Mouse (Mus musculus) retina, postnatal 1 day (tissue): ENCODE measurements around the gene Tph1.

Experiments
- DNase-seq: peaks from one replicate; pipeline ENCODE4 v3.0.0-alpha.2; 2012

Tph1 gene

GRCm38 (mm10) chr7:46648431-46649140 lies 23.8 kb downstream of the Tph1 start:
- DNase-seq: peak; percentile 11

DNA sequence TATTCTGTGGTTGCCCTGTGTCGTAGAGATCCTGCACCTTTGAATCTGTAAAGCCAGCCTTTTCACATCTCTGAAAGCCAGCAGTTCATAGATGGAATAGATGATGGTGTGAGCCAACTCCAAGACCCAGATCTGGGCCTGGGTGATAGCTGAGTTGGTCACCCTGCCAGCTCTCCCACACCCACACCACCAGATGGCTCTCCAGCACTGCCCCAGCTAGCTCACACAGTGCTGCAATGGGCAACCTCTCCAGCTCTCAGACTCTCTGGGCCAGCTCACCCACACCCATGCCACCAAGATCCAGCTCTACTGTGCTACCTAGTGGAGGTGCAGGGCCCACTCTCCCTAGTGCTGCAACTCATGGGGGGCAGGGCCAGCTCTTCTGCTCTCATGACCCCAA lies 29.2 kb downstream of the Tph1 start:
- DNase-seq: peak; percentile 13

- DNase-seq: no peak
Observed at GRCm38 (mm10) chr7:46640062-46640461, 32.3 kb downstream of the Tph1 start.

GRCm38 (mm10) chr7:46639692-46640031 lies 32.7 kb downstream of the Tph1 start, which contains the start of gene Sergef:
Gene Sergef (minus strand): TSS chr7:46639807.
- DNase-seq: peak; percentile 95

- no peak for DNase-seq
Observed at GRCm38 (mm10) chr7:46638889-46639691, 33.2 kb downstream of the Tph1 start.

GRCm38 (mm10) chr7:46628375-46628975 lies 43.9 kb downstream of the Tph1 start:
- DNase-seq: no peak

DNA sequence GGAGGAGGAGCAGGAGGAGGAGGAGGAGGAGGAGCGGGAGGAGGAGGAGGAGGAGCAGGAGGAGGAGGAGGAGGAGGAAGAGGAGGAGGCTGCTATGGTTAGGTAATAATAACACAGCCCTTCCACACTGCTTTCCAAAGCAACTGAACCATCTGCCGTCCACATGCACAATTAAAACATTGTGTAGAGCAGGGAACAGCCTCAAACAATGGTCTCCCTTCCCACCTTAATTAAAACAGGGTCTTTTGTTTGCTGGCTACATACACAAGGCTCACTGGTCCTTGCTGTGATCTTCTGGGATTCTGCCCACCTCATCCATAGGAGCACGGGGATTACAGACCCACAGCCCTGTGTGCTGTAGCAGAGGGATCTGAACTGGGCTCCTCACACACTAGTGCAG lies 48.4 kb downstream of the Tph1 start:
- peak; percentile 51 for DNase-seq

DNA sequence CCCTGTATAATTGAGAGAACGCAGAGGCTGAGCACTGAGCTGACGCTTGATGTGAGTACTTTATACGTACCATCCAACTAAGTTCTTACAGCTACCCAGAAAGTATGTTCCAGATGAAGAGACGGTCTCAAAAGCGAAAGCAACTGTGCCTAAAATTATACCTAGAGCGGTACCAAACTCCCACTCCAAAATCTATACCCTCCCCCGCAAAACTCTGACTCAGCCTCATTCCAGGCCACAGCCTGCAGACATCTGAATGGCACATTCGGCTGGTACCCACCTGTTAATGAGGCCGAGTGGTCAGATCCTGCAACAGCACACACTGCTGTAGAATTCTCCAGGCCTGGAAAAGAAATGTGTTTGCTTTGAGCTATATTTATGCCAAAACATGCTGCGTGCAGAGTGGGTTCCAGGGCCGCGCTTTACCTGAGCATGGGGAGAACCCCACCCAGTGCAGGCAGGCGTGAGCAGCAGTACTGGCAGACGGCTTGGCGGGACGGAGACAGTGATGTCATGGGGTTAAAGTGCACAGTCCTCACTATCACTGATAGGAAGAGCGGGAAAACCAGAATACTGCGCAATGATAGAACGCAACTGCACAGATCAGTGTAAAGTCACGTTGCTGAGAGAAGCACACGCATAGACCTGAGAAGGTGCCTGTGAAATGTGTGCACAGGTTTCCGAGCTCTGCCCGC lies 53.8 kb downstream of the Tph1 start:
- no peak for DNase-seq

- no peak for DNase-seq
Observed at GRCm38 (mm10) chr7:46616429-46617005, 55.8 kb downstream of the Tph1 start.

DNA sequence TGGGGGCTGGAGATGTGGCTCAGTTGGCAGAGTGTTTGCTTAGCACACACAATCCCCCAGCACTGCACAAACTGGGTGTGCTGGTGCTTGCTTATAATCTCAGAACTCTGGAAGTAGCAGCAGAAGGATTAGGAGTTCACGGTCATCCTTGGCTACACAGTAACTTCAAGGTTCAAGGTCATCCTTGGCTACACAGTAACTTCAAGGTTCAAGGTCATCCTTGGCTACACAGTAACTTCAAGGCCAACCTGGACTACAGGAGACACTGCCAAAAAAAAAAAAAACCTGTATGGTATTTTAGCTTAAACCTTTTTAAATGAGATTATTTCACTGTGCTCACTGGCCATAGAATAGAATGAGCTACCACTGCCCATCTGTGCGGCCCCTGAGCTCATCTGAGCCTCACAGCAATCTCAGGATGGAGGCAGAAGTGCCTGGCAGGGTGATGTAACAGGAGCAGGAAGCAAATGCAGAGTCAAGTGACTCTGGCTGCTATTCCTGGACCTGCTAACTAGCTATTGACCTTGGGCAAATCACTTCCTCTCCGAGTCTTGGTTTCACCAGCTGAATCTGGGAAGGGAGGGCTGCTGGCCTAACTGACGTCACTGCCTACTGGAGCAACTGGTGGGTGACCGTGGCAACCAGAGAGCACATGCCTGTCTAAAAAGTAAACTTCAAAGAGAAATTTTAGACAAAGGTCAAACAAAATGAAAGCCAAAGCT lies 56.9 kb downstream of the Tph1 start:
- DNase-seq: no peak

GRCm38 (mm10) chr7:46614263-46614662 lies 58.1 kb downstream of the Tph1 start:
- no peak for DNase-seq

GRCm38 (mm10) chr7:46613091-46613490 lies 59.2 kb downstream of the Tph1 start:
- no peak for DNase-seq

- DNase-seq: no peak
Observed at GRCm38 (mm10) chr7:46612421-46612937, 59.9 kb downstream of the Tph1 start.

- no peak for DNase-seq
Observed at GRCm38 (mm10) chr7:46611970-46612369, 60.4 kb downstream of the Tph1 start.

- no peak for DNase-seq
Observed at GRCm38 (mm10) chr7:46609317-46609716, 63.0 kb downstream of the Tph1 start.

GRCm38 (mm10) chr7:46607428-46608055 lies 64.8 kb downstream of the Tph1 start:
- peak; percentile 88 for DNase-seq

DNA sequence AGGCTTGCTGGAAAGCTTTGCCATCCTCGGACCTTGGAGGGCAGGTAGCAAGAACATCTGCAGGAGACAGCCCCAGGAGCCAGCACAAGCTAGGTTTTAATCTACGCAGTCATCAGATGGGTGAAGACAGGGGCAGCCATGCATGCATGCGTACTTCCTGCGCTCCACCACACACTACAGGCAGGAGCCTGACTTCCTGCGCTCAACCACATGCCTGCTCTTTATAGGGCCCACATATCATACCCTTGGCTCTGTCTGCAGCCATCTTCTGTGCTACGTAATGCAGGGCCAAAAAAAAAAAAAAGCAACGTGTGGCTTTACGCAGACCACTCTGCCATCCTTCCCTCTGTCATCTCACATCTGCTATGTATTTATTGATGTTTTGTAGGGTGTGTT lies 65.3 kb downstream of the Tph1 start:
- DNase-seq: no peak

- peak; percentile 88 for DNase-seq
Observed at GRCm38 (mm10) chr7:46606391-46607030, 65.8 kb downstream of the Tph1 start.

GRCm38 (mm10) chr7:46603051-46603450 lies 69.3 kb downstream of the Tph1 start:
- peak; percentile 69 for DNase-seq

DNA sequence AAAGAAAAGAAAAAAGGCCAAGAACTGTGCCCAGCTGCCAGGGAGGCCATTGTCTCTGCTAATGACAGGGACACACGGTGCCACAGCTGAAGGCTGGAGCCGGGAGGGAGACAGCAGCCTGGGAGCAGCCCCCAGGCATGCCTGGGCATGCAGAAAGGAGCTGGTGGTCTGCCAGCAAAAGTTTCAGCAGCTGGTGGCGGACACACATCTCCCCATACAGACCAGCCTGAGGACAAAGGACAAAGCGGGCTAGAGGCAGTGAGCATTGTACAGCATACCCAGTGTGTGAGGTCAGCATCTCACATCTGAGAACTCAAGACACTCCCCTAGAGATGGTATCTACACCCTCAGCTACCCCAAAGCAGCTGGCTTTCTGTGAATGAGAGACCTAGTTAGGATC lies 70.3 kb downstream of the Tph1 start:
- peak; percentile 97 for DNase-seq

DNA sequence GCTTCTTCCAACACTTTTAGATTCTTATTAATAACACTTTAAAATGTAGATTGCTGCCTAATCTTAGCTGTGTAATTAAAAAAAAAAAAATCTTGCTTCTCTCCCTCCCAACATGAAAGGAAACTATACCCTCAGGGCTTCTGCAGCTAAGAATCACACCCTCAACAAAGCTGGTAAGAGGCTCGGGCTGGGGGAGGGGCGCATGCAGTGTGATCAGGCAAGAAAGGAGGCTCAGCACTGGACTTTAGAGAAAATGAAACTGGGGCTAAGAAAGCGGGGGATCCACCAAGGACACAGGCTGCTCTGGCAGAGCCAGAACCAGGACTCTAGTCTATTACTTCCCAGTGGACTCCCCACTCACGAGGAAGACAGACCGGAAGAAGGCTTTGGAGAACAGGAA lies 71.2 kb downstream of the Tph1 start:
- DNase-seq: peak; percentile 61
